Mouse (Mus musculus): ENCODE measurements around the gene Endod1.
A peak's percentile ranks its signal among the peaks of the same experiment; 100 is the strongest.
"Not testable (repeated sequence)": the region's sequence is repeated elsewhere in the genome, so short reads cannot be mapped to it uniquely, and the experiment has no call there.

The Endod1 gene

GRCm38 (mm10) chr9:14380386-14381285 lies 671 bp downstream of the Endod1 start:
- peak; percentile 71 for DNase-seq (ENCODE audit: low spot score)

- DNase-seq (ENCODE audit: low spot score), result no peak
Measured at GRCm38 (mm10) chr9:14379769-14380385, 1.4 kb downstream of the Endod1 start.

- DNase-seq (ENCODE audit: low spot score), result no peak
Measured at GRCm38 (mm10) chr9:14378151-14378550, 3.2 kb downstream of the Endod1 start.

GRCm38 (mm10) chr9:14376149-14376548 lies 5.2 kb downstream of the Endod1 start:
- no peak for DNase-seq (ENCODE audit: low spot score)

GRCm38 (mm10) chr9:14372440-14372839 lies 8.9 kb downstream of the Endod1 start:
- DNase-seq (ENCODE audit: low spot score), result no peak

GRCm38 (mm10) chr9:14369271-14369670 lies 12.0 kb downstream of the Endod1 start:
- no peak for DNase-seq (ENCODE audit: low spot score)

- DNase-seq (ENCODE audit: low spot score), result no peak
Measured at GRCm38 (mm10) chr9:14367850-14368249, 13.5 kb downstream of the Endod1 start.

GRCm38 (mm10) chr9:14365481-14366125 lies 15.7 kb downstream of the Endod1 start:
- no peak for DNase-seq (ENCODE audit: low spot score)

- DNase-seq (ENCODE audit: low spot score), result no peak
Measured at GRCm38 (mm10) chr9:14364719-14365118, 16.6 kb downstream of the Endod1 start.

- DNase-seq (ENCODE audit: low spot score), result no peak
Measured at GRCm38 (mm10) chr9:14363540-14363939, 17.8 kb downstream of the Endod1 start.

GRCm38 (mm10) chr9:14362068-14362768 lies 19.1 kb downstream of the Endod1 start:
- no peak for DNase-seq (ENCODE audit: low spot score)

GRCm38 (mm10) chr9:14357033-14357432 lies 24.3 kb downstream of the Endod1 start:
- DNase-seq (ENCODE audit: low spot score), result no peak

- no peak for DNase-seq (ENCODE audit: low spot score)
Measured at GRCm38 (mm10) chr9:14354852-14355251, 26.5 kb downstream of the Endod1 start.

- no peak for DNase-seq (ENCODE audit: low spot score)
Measured at GRCm38 (mm10) chr9:14352337-14352736, 29.0 kb downstream of the Endod1 start.

- no peak for DNase-seq (ENCODE audit: low spot score)
Measured at GRCm38 (mm10) chr9:14350787-14351186, 30.5 kb downstream of the Endod1 start.

- no peak for DNase-seq (ENCODE audit: low spot score)
Measured at GRCm38 (mm10) chr9:14349380-14349779, 31.9 kb downstream of the Endod1 start.

- no peak for DNase-seq (ENCODE audit: low spot score)
Measured at GRCm38 (mm10) chr9:14348416-14348815, 32.9 kb downstream of the Endod1 start.

GRCm38 (mm10) chr9:14345866-14346265 lies 35.4 kb downstream of the Endod1 start:
- DNase-seq (ENCODE audit: low spot score), result not testable (repeated sequence)

- peak; percentile 45 for DNase-seq (ENCODE audit: low spot score)
Measured at GRCm38 (mm10) chr9:14342041-14342668, 39.2 kb downstream of the Endod1 start.

GRCm38 (mm10) chr9:14338701-14339100 lies 42.6 kb downstream of the Endod1 start:
- no peak for DNase-seq (ENCODE audit: low spot score)

GRCm38 (mm10) chr9:14336901-14337300 lies 44.4 kb downstream of the Endod1 start:
- no peak for DNase-seq (ENCODE audit: low spot score)

- no peak for DNase-seq (ENCODE audit: low spot score)
Measured at GRCm38 (mm10) chr9:14335829-14336228, 45.5 kb downstream of the Endod1 start.

Data from ovary, postnatal 10 days (tissue).